Mouse (Mus musculus) erythroid progenitor cell, adult 5-6 weeks (primary cell): ENCODE results near the gene Scn2b. TPM values are rescaled to one million over a fixed set of nuclear protein-coding genes. Genes with fewer than 3 reads are reported as not detected.

Source experiments
- ATAC-seq: replicated peaks from 2 replicates; pipeline ENCODE4 v1.8.0; 2016; ENCODE audit warnings: moderate number of reproducible peaks, mild to moderate bottlenecking, moderate TSS enrichment, inconsistent platforms; ENCODE audit not compliant: poor library complexity, low FRiP score, severe bottlenecking
- total RNA-seq, 2 experiments: library from RNA; stranded (forward) in 1 of 2; stranded (reverse) in 1 of 2; fragments of 150-400 nt in 1 of 2; fragments of 186-747, 209-891 nt in 1 of 2; gene quantifications; 2 replicates each; pipeline versions ENCODE4 v1.2.3 to v1.2.4; 2015 to 2017; ENCODE audit warnings: low replicate concordance in 2 of 2

Gene Scn2b
- total RNA-seq, 2 experiments from 2014 or later = not detected

- ATAC-seq = no peak
Observed at GRCm38 (mm10) chr9:45167903-45168302, 50.3 kb downstream of the Scn2b start.

GRCm38 (mm10) chr9:45170150-45170549 is 52.6 kb downstream of the Scn2b start:
- no peak for ATAC-seq

GRCm38 (mm10) chr9:45171073-45171610 is 53.6 kb downstream of the Scn2b start:
- ATAC-seq = no peak

- ATAC-seq = no peak
Observed at GRCm38 (mm10) chr9:45173475-45173874, 55.9 kb downstream of the Scn2b start.

- no peak for ATAC-seq
Observed at GRCm38 (mm10) chr9:45179282-45179681, 61.7 kb downstream of the Scn2b start.

Other genes with a start within 250 kb of the Scn2b start
- gene Kmt2a, start 236.5 kb upstream of the Scn2b start, total RNA-seq (2015; ENCODE audit: low replicate concordance) = 59.5 and 91.4 TPM in 2 replicates
- 18.1 and 23.3 TPM in 2 replicates for gene Kmt2a, start 236.5 kb upstream of the Scn2b start, total RNA-seq (2017; ENCODE audit: low replicate concordance)
- 236 and 252 TPM in 2 replicates for gene Atp5l, start 197.0 kb upstream of the Scn2b start, total RNA-seq (2015; ENCODE audit: low replicate concordance)
- gene Atp5l, start 197.0 kb upstream of the Scn2b start, total RNA-seq (2017; ENCODE audit: low replicate concordance) = 17.0 and 145 TPM in 2 replicates
- gene Ube4a, start 152.2 kb upstream of the Scn2b start, total RNA-seq (2015; ENCODE audit: low replicate concordance) = 41.1 and 41.8 TPM in 2 replicates
- 33.1 and 35.5 TPM in 2 replicates for gene Ube4a, start 152.2 kb upstream of the Scn2b start, total RNA-seq (2017; ENCODE audit: low replicate concordance)
- gene Cd3g, start 137.4 kb upstream of the Scn2b start, total RNA-seq (2015; ENCODE audit: low replicate concordance) = 6.3 and 14.1 TPM in 2 replicates
- 15.0 and 15.1 TPM in 2 replicates for gene Cd3g, start 137.4 kb upstream of the Scn2b start, total RNA-seq (2017; ENCODE audit: low replicate concordance)
- gene Cd3d, start 136.0 kb upstream of the Scn2b start, total RNA-seq (2015; ENCODE audit: low replicate concordance) = 2.5 and 2.9 TPM in 2 replicates
- gene Cd3d, start 136.0 kb upstream of the Scn2b start, total RNA-seq (2017; ENCODE audit: low replicate concordance) = 5.8 TPM in 1 of 2 replicates, not detected in the other
- 7.2 and 23.9 TPM in 2 replicates for gene Cd3e, start 108.2 kb upstream of the Scn2b start, total RNA-seq (2015; ENCODE audit: low replicate concordance)
- gene Cd3e, start 108.2 kb upstream of the Scn2b start, total RNA-seq (2017; ENCODE audit: low replicate concordance) = 1.0 and 6.5 TPM in 2 replicates
- not detected in 2 replicates for gene Mpzl2, start 78.0 kb upstream of the Scn2b start, total RNA-seq (2015; ENCODE audit: low replicate concordance)
- gene Mpzl2, start 78.0 kb upstream of the Scn2b start, total RNA-seq (2017; ENCODE audit: low replicate concordance) = not detected in 2 replicates
- gene Mpzl3, start 62.6 kb upstream of the Scn2b start, total RNA-seq (2015; ENCODE audit: low replicate concordance) = 1.7 TPM in 1 of 2 replicates, not detected in the other
- not detected in 2 replicates for gene Mpzl3, start 62.6 kb upstream of the Scn2b start, total RNA-seq (2017; ENCODE audit: low replicate concordance)
- 5.4 TPM in 1 of 2 replicates, not detected in the other for gene Jaml, start 38.6 kb upstream of the Scn2b start, total RNA-seq (2015; ENCODE audit: low replicate concordance)
- gene Jaml, start 38.6 kb upstream of the Scn2b start, total RNA-seq (2017; ENCODE audit: low replicate concordance) = 3.5 and 5.7 TPM in 2 replicates
- gene Scn4b, start 20.6 kb downstream of the Scn2b start, total RNA-seq (2015; ENCODE audit: low replicate concordance) = not detected in 2 replicates
- not detected in 2 replicates for gene Scn4b, start 20.6 kb downstream of the Scn2b start, total RNA-seq (2017; ENCODE audit: low replicate concordance)
- gene BC049352, start 64.2 kb downstream of the Scn2b start, total RNA-seq (2015; ENCODE audit: low replicate concordance) = not detected in 2 replicates
- not detected in 2 replicates for gene BC049352, start 64.2 kb downstream of the Scn2b start, total RNA-seq (2017; ENCODE audit: low replicate concordance)
- gene Tmprss4, start 86.3 kb downstream of the Scn2b start, total RNA-seq (2015; ENCODE audit: low replicate concordance) = not detected in 2 replicates
- not detected in 2 replicates for gene Tmprss4, start 86.3 kb downstream of the Scn2b start, total RNA-seq (2017; ENCODE audit: low replicate concordance)
- 2.2 and 6.3 TPM in 2 replicates for gene Il10ra, start 151.4 kb downstream of the Scn2b start, total RNA-seq (2015; ENCODE audit: low replicate concordance)
- 3.7 and 4.8 TPM in 2 replicates for gene Il10ra, start 151.4 kb downstream of the Scn2b start, total RNA-seq (2017; ENCODE audit: low replicate concordance)
- not detected in 2 replicates for gene Tmprss13, start 201.3 kb downstream of the Scn2b start, total RNA-seq (2015; ENCODE audit: low replicate concordance)
- not detected in 2 replicates for gene Tmprss13, start 201.3 kb downstream of the Scn2b start, total RNA-seq (2017; ENCODE audit: low replicate concordance)